Mouse (Mus musculus): ENCODE data around the gene Fam149b. TPM values are rescaled to one million over a fixed set of nuclear protein-coding genes. Genes with fewer than 3 reads are reported as not detected.

The Fam149b gene
- polyA plus RNA-seq, 1 experiment from 2014 or later, result 24.2 TPM

GRCm38 (mm10) chr14:20340866-20341265 lies 7.1 kb upstream of the Fam149b start:
- Histone ChIP-seq H3K4me2 (peak overlapping the region; percentile 34; the same call in 1 of the 2 replicates), H3K4me1 (replicated peaks; ENCODE audit: control insufficient read depth, insufficient read depth, low read length) (no peaks in the 10 kb centered on the region), H3K9me3 (ENCODE audit: control insufficient read depth, low read length) (no peaks in the 10 kb centered on the region), H3K36me3 (ENCODE audit: control insufficient read depth, insufficient read depth, low read length) (peaks cover 30% of the 10 kb centered on the region), H3K9ac (ENCODE audit: low read depth, low read length) (no peak overlapping the region), H3K27me3 (replicated peaks; ENCODE audit: control insufficient read depth, insufficient read depth, low read length) (no peaks in the 10 kb centered on the region), H3K4me3 (ENCODE audit: low read depth, low read length) (no peak overlapping the region), H3K27ac (ENCODE audit: low read depth, low read length) (no peak overlapping the region)
- WGBS, result 70% methylated on average over 7 of the region's 7 CpGs
- ATAC-seq (replicated peaks; ENCODE audit: low FRiP score), result no peak
- no peak for DNase-seq (ENCODE audit: low spot score)

- H3K4me2 ChIP-seq, result no peak overlapping the region; the same call in 1 of the 2 replicates
- no peak for ATAC-seq (replicated peaks; ENCODE audit: low FRiP score)
Measured at GRCm38 (mm10) chr14:20345885-20346284, 2.1 kb upstream of the Fam149b start.

GRCm38 (mm10) chr14:20347441-20347990 lies 446 bp upstream of the Fam149b start:
- DNase-seq (ENCODE audit: low spot score) (no peak), ATAC-seq (replicated peaks; ENCODE audit: low FRiP score) (peak; percentile 64)
- Histone ChIP-seq H3K9ac (ENCODE audit: low read depth, low read length) (peak overlapping the region; percentile 90), H3K27ac (ENCODE audit: low read depth, low read length) (peak overlapping the region; percentile 65), H3K4me2 (peak overlapping the region; percentile 71), H3K9me3 (ENCODE audit: control insufficient read depth, low read length) (no peaks in the 10 kb centered on the region), H3K36me3 (ENCODE audit: control insufficient read depth, insufficient read depth, low read length) (peaks cover 11% of the 10 kb centered on the region; the same call in 1 of the 2 replicates), H3K27me3 (replicated peaks; ENCODE audit: control insufficient read depth, insufficient read depth, low read length) (no peaks in the 10 kb centered on the region), H3K4me1 (replicated peaks; ENCODE audit: control insufficient read depth, insufficient read depth, low read length) (peaks cover 4% of the 10 kb centered on the region), H3K4me3 (ENCODE audit: low read depth, low read length) (peak overlapping the region; percentile 78)
- WGBS, result 4% methylated on average over 15 of the region's 15 CpGs

More at GRCm38 (mm10) chr14:20345885-20346284, 2.1 kb upstream of the Fam149b start:
- Histone ChIP-seq H3K9ac (ENCODE audit: low read depth, low read length) (no peak overlapping the region), H3K36me3 (ENCODE audit: control insufficient read depth, insufficient read depth, low read length) (peaks cover 12% of the 10 kb centered on the region; the same call in 1 of the 2 replicates), H3K27ac (ENCODE audit: low read depth, low read length) (no peak overlapping the region), H3K4me3 (ENCODE audit: low read depth, low read length) (no peak overlapping the region), H3K4me1 (replicated peaks; ENCODE audit: control insufficient read depth, insufficient read depth, low read length) (peaks cover 4% of the 10 kb centered on the region), H3K9me3 (ENCODE audit: control insufficient read depth, low read length) (no peaks in the 10 kb centered on the region), H3K27me3 (replicated peaks; ENCODE audit: control insufficient read depth, insufficient read depth, low read length) (no peaks in the 10 kb centered on the region)
- 94% methylated on average over 9 of the region's 9 CpGs for WGBS
- DNase-seq (ENCODE audit: low spot score), result no peak

- Histone ChIP-seq H3K4me2 (no peak overlapping the region), H3K9me3 (ENCODE audit: control insufficient read depth, low read length) (no peaks in the 10 kb centered on the region), H3K27ac (ENCODE audit: low read depth, low read length) (no peak overlapping the region), H3K9ac (ENCODE audit: low read depth, low read length) (no peak overlapping the region), H3K4me3 (ENCODE audit: low read depth, low read length) (no peak overlapping the region), H3K4me1 (replicated peaks; ENCODE audit: control insufficient read depth, insufficient read depth, low read length) (no peaks in the 10 kb centered on the region), H3K27me3 (replicated peaks; ENCODE audit: control insufficient read depth, insufficient read depth, low read length) (no peaks in the 10 kb centered on the region), H3K36me3 (ENCODE audit: control insufficient read depth, insufficient read depth, low read length) (peaks cover 9% of the 10 kb centered on the region)
- DNase-seq (ENCODE audit: low spot score) (no peak), ATAC-seq (replicated peaks; ENCODE audit: low FRiP score) (no peak)
- 83% methylated on average over 4 of the region's 4 CpGs for WGBS
Measured at GRCm38 (mm10) chr14:20363230-20363629, 15.3 kb downstream of the Fam149b start.

- H3K27me3 ChIP-seq (replicated peaks; ENCODE audit: control insufficient read depth, insufficient read depth, low read length), result no peaks in the 10 kb centered on the region
- no peaks in the 10 kb centered on the region for H3K4me1 ChIP-seq (replicated peaks; ENCODE audit: control insufficient read depth, insufficient read depth, low read length)
- H3K4me2 ChIP-seq, result no peak overlapping the region
- no peak overlapping the region for H3K4me3 ChIP-seq (ENCODE audit: low read depth, low read length)
- DNase-seq (ENCODE audit: low spot score) (no peak), ATAC-seq (replicated peaks; ENCODE audit: low FRiP score) (no peak)
- no peak overlapping the region for H3K9ac ChIP-seq (ENCODE audit: low read depth, low read length)
- peaks cover 6% of the 10 kb centered on the region; the same call in 1 of the 2 replicates for H3K36me3 ChIP-seq (ENCODE audit: control insufficient read depth, insufficient read depth, low read length)
- WGBS, result 92% methylated on average over 3 of the region's 3 CpGs
- no peaks in the 10 kb centered on the region for H3K9me3 ChIP-seq (ENCODE audit: control insufficient read depth, low read length)
- no peak overlapping the region for H3K27ac ChIP-seq (ENCODE audit: low read depth, low read length)
Measured at GRCm38 (mm10) chr14:20368271-20368670, 20.3 kb downstream of the Fam149b start.

- H3K9ac ChIP-seq (ENCODE audit: low read depth, low read length), result no peak overlapping the region
- no peak overlapping the region for H3K27ac ChIP-seq (ENCODE audit: low read depth, low read length)
- no peaks in the 10 kb centered on the region for H3K4me1 ChIP-seq (replicated peaks; ENCODE audit: control insufficient read depth, insufficient read depth, low read length)
- ATAC-seq (replicated peaks; ENCODE audit: low FRiP score) (no peak), DNase-seq (ENCODE audit: low spot score) (no peak)
- no peak overlapping the region for H3K4me2 ChIP-seq
- no peaks in the 10 kb centered on the region for H3K27me3 ChIP-seq (replicated peaks; ENCODE audit: control insufficient read depth, insufficient read depth, low read length)
- no peak overlapping the region for H3K4me3 ChIP-seq (ENCODE audit: low read depth, low read length)
- 78% methylated on average over 7 of the region's 7 CpGs for WGBS
- H3K9me3 ChIP-seq (ENCODE audit: control insufficient read depth, low read length), result no peaks in the 10 kb centered on the region
- peaks cover 6% of the 10 kb centered on the region; the same call in 1 of the 2 replicates for H3K36me3 ChIP-seq (ENCODE audit: control insufficient read depth, insufficient read depth, low read length)
Measured at GRCm38 (mm10) chr14:20370798-20371197, 22.8 kb downstream of the Fam149b start.

GRCm38 (mm10) chr14:20371854-20372253 lies 23.9 kb downstream of the Fam149b start:
- ATAC-seq (replicated peaks; ENCODE audit: low FRiP score), result no peak
- H3K36me3 ChIP-seq (ENCODE audit: control insufficient read depth, insufficient read depth, low read length), result peaks cover 6% of the 10 kb centered on the region; the same call in 1 of the 2 replicates

GRCm38 (mm10) chr14:20377112-20377521 lies 29.2 kb downstream of the Fam149b start:
- Histone ChIP-seq H3K27me3 (replicated peaks; ENCODE audit: control insufficient read depth, insufficient read depth, low read length) (no peaks in the 10 kb centered on the region), H3K36me3 (ENCODE audit: control insufficient read depth, insufficient read depth, low read length) (peaks cover 2% of the 10 kb centered on the region; the same call in 1 of the 2 replicates), H3K9ac (ENCODE audit: low read depth, low read length) (no peak overlapping the region), H3K4me3 (ENCODE audit: low read depth, low read length) (no peak overlapping the region), H3K27ac (ENCODE audit: low read depth, low read length) (no peak overlapping the region), H3K9me3 (ENCODE audit: control insufficient read depth, low read length) (no peaks in the 10 kb centered on the region), H3K4me1 (replicated peaks; ENCODE audit: control insufficient read depth, insufficient read depth, low read length) (no peaks in the 10 kb centered on the region), H3K4me2 (no peak overlapping the region)
- ATAC-seq (replicated peaks; ENCODE audit: low FRiP score), result peak; percentile 18; the same call in 1 of the 2 replicates
- DNase-seq (ENCODE audit: low spot score), result no peak
- WGBS, result 65% methylated on average over 4 of the region's 4 CpGs

More at GRCm38 (mm10) chr14:20371854-20372253, 23.9 kb downstream of the Fam149b start:
- no peaks in the 10 kb centered on the region for H3K9me3 ChIP-seq (ENCODE audit: control insufficient read depth, low read length)
- no peak overlapping the region for H3K4me2 ChIP-seq
- no peak overlapping the region for H3K27ac ChIP-seq (ENCODE audit: low read depth, low read length)
- WGBS, result 83% methylated on average over 1 of the region's 1 CpGs
- no peak overlapping the region for H3K4me3 ChIP-seq (ENCODE audit: low read depth, low read length)
- H3K9ac ChIP-seq (ENCODE audit: low read depth, low read length), result no peak overlapping the region; the same call in 1 of the 2 replicates
- no peaks in the 10 kb centered on the region for H3K4me1 ChIP-seq (replicated peaks; ENCODE audit: control insufficient read depth, insufficient read depth, low read length)
- no peaks in the 10 kb centered on the region for H3K27me3 ChIP-seq (replicated peaks; ENCODE audit: control insufficient read depth, insufficient read depth, low read length)
- DNase-seq (ENCODE audit: low spot score), result no peak

All from liver, embryonic 11.5 days (tissue).